Mouse (Mus musculus) ovary, adult 18-20 months (tissue): ENCODE results near the gene Shroom3.
A peak's percentile ranks its signal among the peaks of the same experiment; 100 is the strongest.

Experiments used
- DNase-seq: peaks from one replicate; pipeline ENCODE4 v3.0.0; 2022; ENCODE audit warnings: low spot score, mixed read lengths

Gene Shroom3

GRCm38 (mm10) chr5:92808503-92809415, 125.5 kb downstream of the Shroom3 start:
- DNase-seq: peak; percentile 79

GRCm38 (mm10) chr5:92809416-92809750, 126.1 kb downstream of the Shroom3 start:
- DNase-seq: no peak

- no peak for DNase-seq
Observed at GRCm38 (mm10) chr5:92810922-92811533, 127.8 kb downstream of the Shroom3 start.

- DNase-seq: no peak
Observed at GRCm38 (mm10) chr5:92811761-92812160, 128.5 kb downstream of the Shroom3 start.

- DNase-seq: peak; percentile 22
Observed at GRCm38 (mm10) chr5:92812936-92813335, 129.7 kb downstream of the Shroom3 start.

GRCm38 (mm10) chr5:92813562-92813961, 130.3 kb downstream of the Shroom3 start:
- no peak for DNase-seq

- DNase-seq: no peak
Observed at GRCm38 (mm10) chr5:92814621-92815020, 131.4 kb downstream of the Shroom3 start.

- no peak for DNase-seq
Observed at GRCm38 (mm10) chr5:92817122-92817822, 134.0 kb downstream of the Shroom3 start.

DNA sequence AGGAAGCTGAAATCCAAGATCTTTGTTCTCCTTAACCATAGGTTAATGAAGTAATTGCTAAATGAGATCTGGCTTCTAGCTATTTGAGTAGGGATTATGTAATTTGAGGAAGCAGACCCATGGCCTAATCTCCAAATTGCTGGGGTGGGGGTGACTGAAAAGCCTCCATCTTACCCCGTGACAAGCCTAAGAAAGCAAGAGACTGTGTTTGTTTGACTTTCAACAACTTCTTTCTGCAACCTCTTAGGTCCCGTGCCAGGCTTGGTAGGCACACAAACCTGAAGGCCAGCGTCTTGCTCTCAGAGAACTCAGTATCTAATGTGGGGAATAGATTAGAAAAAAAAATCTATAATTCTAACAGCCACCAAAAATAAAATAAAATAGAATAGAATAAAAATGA, 138.1 kb downstream of the Shroom3 start:
- no peak for DNase-seq

DNA sequence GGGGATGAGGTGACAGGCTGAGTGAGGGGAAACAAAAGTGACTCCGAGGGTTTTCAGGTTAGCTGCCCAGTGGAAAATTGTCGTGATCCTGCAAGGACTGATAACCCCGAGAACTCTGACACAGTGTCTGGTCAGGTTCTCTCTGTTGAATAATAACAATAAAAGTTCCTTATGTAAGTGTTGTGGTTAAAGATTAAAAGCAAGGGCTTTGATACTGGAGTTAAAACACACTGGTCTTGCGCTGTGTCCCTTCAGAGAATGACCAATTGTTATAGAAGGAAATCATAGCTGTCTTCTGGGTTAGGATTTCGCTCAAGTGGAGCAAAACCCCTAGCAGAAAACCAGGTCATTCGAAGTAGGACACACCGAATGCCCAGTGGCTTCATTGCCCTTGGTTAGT, 140.3 kb downstream of the Shroom3 start:
- no peak for DNase-seq

- DNase-seq: no peak
Observed at GRCm38 (mm10) chr5:92824304-92825009, 141.2 kb downstream of the Shroom3 start.

DNA sequence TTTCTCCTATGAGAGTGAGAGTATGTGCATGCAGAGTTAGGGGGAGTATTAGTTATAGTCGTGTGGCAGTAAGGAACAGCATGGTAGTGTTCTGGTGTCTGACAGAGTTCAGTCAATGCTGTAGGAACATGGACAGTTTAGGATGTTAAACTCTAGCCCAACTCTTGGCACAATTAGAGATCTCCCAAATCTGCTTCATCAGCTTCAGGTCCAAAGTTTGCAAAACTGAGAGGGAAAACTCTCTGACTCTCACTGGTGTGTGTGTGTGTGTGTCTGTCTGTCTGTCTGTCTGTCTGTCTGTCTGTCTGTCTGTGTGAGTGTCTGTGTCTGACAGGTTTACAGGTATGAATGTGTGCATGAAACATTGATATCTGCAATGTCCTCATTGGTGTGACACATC, 147.2 kb downstream of the Shroom3 start:
- DNase-seq: no peak

DNA sequence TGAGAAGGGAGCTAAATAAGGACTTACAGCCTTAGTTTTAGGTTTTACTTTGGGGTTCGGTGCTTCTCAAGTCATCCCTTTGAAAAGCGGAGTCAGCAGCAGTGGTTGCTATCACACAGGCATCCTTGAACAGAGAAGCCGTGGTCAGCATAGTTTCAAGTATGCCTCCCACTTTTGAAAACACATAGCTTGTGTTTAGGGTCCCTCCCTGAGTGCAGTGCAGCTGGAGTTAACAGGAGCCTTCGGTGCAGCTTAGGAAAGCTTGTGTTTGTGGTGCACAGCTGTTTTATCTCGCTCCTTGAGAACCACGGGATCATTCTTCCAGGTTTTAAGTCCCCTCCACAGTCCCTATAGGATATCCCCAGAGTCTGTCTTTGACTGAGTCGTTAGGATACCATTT, 151.3 kb downstream of the Shroom3 start:
- DNase-seq: no peak

GRCm38 (mm10) chr5:92837311-92837710, 154.1 kb downstream of the Shroom3 start:
- no peak for DNase-seq

DNA sequence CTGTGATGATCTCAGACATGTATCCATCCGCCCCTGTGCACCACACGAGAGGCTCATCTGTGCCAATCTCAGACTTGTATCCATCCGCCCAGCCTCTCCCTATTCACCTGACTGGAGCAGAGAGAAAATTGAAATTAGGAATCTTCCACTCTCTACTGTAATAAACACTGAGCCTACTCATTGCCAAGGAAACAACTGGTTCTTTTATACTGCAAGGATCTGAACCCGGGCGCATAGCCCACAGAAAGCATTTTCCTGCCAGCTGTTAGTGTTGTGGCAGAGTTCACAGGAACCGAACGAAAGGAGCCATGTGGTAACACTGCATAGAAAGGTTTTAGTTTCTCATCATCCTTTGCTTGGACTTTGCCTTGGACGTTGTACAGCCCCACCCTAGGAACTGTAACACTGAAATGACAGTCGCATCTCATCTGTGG, 155.1 kb downstream of the Shroom3 start:
- DNase-seq: no peak

DNA sequence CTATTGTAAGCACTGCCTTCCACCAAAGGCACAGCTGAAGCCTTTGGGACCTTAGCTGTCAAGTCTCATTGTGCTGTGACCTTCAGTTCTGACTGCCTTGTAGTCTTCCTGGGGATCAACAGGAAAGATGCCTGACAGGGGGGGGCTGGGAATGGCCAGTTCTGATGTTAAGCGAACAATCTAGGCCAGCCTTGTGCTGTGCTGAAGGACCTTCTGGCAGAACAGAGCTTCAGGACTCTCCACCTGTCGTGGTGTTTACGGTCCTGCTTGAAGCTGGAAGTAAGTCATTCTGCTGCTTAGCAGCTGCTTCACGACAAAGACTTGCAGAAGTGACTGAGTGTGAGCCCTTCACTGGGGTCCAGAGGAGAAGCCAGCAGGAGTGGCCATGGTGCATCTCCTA, 156.1 kb downstream of the Shroom3 start:
- DNase-seq: no peak

DNA sequence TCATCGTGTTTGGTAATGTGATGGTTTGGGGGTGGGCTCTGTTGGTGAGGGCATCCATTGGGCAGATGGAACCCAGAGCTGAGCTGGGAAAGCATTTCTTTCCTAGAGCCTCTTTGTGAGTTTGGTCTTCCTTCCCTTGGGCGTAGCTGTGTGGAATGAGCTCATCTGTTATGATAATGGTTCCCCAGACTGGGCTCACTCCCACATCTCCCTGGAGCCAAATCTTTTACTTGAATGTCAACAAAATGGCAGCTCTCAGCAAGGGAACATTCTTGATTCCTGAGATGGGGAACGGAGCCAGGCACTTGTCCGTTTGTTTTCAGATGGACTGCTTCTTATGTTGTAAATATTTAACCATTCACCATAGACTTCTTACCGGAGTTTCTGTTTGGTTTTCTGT, 158.2 kb downstream of the Shroom3 start:
- DNase-seq: peak; percentile 61

GRCm38 (mm10) chr5:92842417-92842816, 159.2 kb downstream of the Shroom3 start:
- no peak for DNase-seq

- DNase-seq: no peak
Observed at GRCm38 (mm10) chr5:92842881-92843280, 159.6 kb downstream of the Shroom3 start.

DNA sequence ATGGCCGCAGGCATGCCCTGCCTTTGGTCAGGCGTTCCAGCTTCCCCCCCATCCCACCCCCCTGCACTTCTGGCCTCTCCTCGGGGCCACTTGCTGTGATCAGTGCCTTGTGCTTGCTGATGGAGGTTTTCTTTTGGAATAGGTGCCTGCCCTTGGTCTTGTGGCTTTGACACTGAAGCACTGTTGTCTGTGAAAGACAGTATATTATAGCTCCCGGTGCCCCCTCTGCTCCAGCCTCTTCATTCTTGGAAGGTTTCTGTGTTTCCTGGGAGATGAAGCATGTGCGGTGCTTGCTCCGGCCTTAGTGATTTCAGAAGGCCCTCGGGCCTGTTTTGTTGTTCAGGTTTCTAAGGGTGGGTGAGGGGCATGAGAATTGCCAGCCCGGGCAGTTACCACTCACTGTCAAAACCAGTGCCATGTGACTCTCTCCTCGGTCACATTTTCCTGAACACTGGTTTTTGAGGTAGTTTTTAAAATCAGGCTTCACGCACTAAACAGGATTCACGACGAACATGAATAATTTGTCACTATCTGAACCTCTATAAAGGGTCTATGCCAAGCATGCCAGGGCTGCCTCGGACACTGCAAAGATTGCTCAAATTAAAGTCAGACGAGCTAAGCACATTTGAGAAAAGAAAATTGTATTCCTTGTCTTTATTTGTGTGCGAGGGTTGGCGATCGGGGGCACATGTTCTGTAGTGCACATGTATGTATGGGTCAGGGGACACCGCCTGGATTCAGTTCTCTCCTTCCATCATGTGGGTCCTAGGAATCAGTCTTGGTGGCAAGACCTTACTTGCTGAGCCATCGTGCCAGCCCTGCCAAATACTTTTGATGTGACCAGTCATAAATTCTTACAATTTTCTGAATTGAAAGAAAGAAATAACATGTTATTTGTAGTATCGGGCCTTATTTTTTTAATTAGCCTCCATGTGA, 160.9 kb downstream of the Shroom3 start:
- no peak for DNase-seq

DNA sequence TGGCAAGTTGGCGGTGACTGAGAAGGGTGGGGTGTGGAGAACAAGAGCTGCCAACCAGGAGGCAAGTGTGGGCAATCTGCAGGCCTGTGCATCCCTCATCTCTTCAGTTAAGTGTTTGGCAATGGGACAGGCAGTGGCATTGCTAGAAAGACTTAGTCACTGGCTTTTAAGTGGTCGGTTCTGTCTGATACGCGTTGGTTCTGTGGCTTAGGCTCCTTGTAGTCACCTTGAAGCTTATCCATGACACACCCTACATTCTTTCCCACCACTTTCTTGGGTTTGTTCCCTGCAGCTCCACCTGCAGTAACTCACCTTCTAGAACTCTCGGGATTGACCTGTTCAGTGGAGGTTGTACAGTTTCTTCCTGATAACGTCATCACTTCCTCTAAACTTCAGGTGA, 166.5 kb downstream of the Shroom3 start:
- DNase-seq: peak; percentile 30
